Mouse (Mus musculus): Measurements from ENCODE around the gene Inpp5f.

GRCm38 (mm10) chr7:128620178-128620577, 9.1 kb downstream of the Inpp5f start:
- TF ChIP-seq MYOG (IDR thresholded peaks at IDR 0.05; ENCODE audit: control insufficient read depth in 1 of 3, insufficient read depth in 1 of 3, insufficient read length in 2 of 3, low read depth in 2 of 3) (no peak), POLR2A (IDR thresholded peaks at IDR 0.05; ENCODE audit: insufficient read length, low read depth) (no peak), TCF12 (IDR thresholded peaks at IDR 0.05; ENCODE audit: insufficient read depth, poor library complexity, severe bottlenecking) (no peak)

Data from myocyte (in vitro differentiated cells).